Mouse (Mus musculus) fat pad, adult 2 months (tissue): Measurements from ENCODE around the gene Nrap.
"Not testable (repeated sequence)": the region's sequence is repeated elsewhere in the genome, so short reads cannot be mapped to it uniquely, and the experiment has no call there.

Experiments used
- DNase-seq: peaks from one replicate; pipeline ENCODE4 v3.0.0-alpha.2; 2011; ENCODE audit warnings: low read depth, low spot score; ENCODE audit errors: extremely low read depth

Nrap gene

DNA sequence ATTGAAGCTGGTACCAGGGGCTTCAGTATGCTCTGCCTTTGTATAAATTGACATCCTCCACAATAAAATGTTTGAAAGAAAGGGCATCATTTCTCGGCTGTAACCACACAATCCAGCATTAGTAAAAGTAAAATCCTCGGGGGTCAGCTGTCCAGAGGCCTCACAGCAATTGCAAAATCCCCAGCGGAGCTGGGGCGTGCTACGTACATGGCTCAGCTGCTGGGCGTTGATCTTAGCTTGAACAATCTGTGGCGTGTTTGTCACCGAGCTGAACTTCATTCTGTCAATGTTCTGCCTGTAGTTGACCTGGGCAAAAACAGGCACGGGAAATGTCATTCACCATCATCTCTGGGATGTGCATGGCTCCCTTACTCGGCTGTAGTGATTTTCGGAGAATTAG, 23.7 kb downstream of the Nrap start:
- DNase-seq = no peak

- DNase-seq = no peak
Observed at GRCm38 (mm10) chr19:56364563-56364962, 25.3 kb downstream of the Nrap start.

DNA sequence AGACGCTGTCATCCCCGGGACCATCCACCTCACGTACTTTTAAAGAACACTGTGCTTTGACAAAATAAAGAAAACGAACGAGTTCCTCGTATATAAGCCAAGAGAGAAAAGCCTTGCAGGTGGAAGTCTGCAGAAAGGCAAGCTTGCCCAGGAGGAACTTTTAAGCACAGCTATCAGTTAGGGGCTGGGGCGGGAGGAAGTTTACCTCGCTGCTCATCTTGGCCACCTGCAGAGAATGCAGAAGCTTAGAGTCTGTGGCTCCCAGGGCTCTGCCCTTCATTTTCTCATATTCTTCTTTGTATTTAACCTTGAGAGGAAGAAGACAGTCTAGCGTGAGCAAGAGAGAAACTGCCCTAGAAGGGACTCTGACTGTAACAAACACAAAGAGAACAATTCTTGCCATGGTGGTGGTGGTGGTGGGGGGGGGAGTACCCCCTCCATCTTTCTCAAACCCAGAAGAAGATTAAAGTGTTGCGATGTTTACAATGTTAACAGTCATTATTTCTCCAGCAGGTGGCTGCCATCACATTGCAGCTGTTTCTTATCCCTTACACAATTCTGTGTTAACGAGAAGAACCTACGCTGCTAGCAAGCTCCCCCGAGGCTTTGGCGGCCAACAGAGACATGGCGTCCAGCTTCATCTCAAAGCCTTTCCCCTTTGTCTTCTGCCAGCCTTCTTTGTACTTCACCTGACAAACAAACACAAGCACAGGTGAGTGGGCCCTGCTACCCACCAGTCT, 25.9 kb downstream of the Nrap start:
- no peak for DNase-seq

DNA sequence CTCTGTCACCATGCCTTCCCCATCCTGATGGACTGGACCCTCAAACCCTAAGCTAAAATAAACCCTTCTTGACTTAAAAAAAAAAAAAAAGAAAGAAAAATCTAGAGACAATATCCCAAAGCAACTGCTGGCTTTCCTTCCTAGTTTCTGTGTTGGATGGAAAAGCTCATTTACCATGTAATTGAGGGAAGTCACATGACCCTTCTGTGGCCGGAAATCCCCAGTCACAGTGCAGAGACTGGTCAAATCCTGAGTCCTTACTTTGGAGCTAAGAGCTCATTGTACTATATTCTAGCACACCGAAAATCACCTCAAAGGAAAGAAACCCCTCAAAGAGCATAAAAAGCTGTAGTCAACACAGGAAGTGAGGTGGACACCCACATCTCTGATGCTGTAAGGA, 30.9 kb downstream of the Nrap start:
- DNase-seq = no peak

GRCm38 (mm10) chr19:56357374-56357708, 32.5 kb downstream of the Nrap start:
- not testable (repeated sequence) for DNase-seq

- no peak for DNase-seq
Observed at GRCm38 (mm10) chr19:56356480-56357373, 33.1 kb downstream of the Nrap start.

DNA sequence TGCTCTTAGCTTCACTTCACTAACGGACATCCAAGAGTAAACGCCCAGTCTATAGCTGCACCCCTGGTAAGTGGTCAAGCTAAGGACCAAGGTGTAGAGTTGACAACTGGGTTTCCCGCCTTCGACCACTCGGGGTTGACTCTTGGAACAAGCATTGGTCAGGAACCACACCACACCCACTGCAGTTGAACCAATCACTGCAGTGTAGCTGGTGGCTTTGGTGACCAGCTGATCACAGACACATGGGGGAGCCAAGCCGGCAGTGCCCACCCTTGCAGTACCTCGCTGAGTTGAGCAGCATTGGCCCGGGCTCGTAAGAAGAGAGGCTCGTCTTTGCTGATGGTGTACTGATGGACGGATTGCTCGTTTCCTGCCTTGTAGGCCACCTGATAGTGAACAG, 34.6 kb downstream of the Nrap start:
- DNase-seq = no peak

DNA sequence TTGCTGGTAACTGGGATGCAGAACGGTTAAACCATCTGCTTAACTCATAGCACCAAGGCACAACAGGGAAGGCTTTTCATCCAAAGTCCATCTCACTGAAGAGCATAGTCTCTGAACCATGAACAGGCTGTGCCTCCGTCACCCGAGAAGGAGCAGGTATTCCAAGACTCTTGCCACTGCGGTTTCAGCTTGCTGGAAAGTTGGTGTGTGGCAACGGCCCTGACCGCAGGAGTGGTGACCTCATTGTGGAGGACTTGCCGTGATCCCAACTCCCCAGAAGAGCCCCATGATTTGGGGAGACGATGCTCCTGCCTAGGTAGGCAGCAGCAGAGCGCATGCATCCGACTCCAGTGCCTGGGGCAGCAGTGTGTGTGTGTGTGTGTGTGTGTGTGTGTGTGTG, 36.1 kb downstream of the Nrap start:
- DNase-seq = no peak

GRCm38 (mm10) chr19:56349295-56349694, 40.5 kb downstream of the Nrap start:
- DNase-seq = no peak

GRCm38 (mm10) chr19:56346750-56347149, 43.1 kb downstream of the Nrap start:
- no peak for DNase-seq

DNA sequence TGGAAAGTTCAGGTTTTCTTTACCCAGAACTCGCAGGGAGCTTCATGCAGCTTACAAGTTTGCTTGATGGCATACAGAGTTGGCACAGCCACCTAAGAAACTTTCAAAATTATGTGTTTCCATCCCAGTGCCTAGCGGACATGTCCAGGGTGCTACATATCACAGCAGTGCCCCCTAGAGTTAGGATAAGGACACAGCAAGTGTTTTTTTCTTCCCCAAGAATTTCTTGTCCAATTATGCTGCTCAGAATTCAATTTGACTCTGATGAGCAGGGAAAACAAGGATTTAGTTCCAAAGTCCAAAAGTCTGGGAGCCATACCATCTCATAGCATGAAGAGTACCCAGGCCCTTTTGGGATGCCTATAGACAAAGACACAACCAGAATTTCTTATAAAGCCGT, 43.8 kb downstream of the Nrap start:
- no peak for DNase-seq

DNA sequence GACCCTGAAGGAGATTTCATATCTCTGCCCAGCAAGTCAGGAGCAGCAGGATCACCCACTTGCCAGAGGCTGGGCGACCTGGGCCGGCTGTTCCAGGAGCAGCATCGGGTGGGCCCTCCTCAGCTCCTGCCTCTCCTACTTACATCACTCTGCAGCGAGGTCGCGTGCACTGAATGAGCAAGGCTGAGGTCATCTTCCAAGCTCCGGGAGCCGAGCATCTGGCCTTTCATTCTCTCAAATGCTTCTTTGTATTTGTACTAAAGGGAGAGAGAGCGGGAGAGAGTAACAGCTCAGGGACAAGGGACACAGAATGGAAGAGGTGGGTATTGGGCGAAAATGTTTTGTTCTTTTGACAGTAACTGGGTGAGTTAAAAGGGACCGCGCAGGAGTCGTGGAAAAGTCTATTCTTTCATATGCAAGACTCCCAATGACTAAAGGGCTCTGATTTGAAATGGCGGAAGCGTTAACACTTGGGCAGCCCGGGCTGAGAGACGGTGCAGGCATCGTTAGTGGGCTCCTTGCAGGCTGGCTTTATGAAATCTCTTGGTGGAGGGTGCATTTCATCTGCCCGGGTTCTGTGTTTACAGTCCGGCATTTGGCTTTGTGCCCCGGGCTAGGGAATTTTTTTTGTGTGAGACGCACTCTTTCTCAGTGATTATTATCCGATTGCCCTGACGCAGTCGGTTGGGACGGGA, 45.8 kb downstream of the Nrap start:
- DNase-seq = no peak

DNA sequence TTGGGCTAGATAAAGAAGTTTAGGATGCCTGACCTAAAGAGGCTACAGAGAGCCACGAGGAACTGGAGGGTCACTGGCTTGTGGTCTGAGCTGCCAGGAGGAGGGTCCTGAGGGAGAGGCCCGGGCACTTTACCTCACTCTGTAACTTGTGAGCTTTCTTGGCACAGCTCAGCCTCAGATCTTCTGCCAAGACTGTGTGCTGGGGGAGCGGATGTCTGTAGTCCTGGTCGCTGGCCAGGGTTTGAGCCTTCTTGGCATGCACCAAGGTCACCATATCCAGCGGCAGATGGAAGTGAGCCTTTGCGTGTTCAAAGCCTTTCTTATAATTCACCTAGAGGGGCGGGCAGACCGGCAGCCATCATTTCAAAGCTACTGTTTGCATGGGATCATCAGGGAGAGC, 47.8 kb downstream of the Nrap start:
- DNase-seq = no peak

GRCm38 (mm10) chr19:56336826-56337225, 53.0 kb downstream of the Nrap start:
- DNase-seq = no peak

GRCm38 (mm10) chr19:56336321-56336720, 53.5 kb downstream of the Nrap start:
- DNase-seq = no peak

GRCm38 (mm10) chr19:56326243-56326855, 63.5 kb downstream of the Nrap start:
- no peak for DNase-seq

GRCm38 (mm10) chr19:56325676-56326075, 64.2 kb downstream of the Nrap start:
- no peak for DNase-seq

DNA sequence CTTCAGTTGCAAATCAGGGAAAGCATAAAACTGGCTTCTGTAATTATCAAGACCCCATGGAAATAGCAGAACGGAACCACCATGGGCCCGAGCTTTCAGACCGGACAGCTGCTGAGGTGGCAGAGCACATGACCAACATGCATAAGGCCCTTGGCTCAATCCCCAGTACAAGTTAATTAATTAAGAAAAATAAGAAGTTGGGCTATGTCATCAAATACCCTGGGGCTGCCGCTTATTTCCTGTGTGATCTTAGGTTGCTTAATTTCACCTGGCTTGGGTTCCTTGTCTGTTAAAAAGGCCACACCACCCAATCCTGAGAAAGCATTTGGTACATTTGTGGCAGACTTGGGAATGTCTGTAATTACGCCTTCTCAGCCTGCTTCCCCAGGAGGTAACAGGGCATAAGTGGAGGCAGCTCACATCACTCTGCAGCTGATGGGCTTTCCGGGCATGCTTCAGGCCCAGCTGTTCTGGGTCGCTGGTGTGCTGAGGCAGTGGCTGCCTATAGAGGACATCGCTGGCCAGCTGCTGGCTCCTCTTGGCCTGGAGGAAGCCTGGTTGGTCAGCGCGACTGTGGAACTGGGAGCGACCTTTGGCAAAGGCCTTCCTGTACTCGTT, 68.4 kb downstream of the Nrap start:
- DNase-seq = no peak

GRCm38 (mm10) chr19:56320186-56320860, 69.5 kb downstream of the Nrap start:
- no peak for DNase-seq

GRCm38 (mm10) chr19:56319629-56320028, 70.2 kb downstream of the Nrap start:
- no peak for DNase-seq
